Mouse (Mus musculus): ENCODE measurements around the gene Bmpr1a. TPM values are rescaled to one million over a fixed set of nuclear protein-coding genes. Genes with fewer than 3 reads are reported as not detected.
"Not testable (repeated sequence)": the region's sequence is repeated elsewhere in the genome, so short reads cannot be mapped to it uniquely, and the experiment has no call there.

Bmpr1a gene
- total RNA-seq, 2 experiments from 2014 or later = 41.9 to 46.1 TPM

DNA sequence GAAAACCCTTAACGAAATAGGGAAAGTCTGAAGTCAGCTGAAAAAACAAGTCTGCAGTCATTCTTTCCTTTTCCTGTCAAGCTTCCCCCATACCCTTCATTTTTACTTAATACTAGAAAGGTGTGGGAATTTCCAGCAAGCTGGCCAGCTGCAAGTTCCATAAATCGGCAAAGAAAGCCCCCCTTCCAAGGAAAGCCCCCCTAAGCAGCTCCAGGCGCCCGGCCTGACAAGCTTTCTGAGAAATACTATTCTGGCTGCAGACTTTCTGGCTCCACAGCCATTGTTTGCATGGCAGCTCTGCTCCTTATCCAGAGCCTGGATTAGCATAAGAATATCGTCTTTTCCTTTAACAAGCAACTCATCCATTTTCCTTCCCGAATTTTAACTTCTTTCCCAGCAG lies 49.5 kb downstream of the Bmpr1a start:
- no peak for DNase-seq (ENCODE audit: low spot score in 2 of 2)

DNA sequence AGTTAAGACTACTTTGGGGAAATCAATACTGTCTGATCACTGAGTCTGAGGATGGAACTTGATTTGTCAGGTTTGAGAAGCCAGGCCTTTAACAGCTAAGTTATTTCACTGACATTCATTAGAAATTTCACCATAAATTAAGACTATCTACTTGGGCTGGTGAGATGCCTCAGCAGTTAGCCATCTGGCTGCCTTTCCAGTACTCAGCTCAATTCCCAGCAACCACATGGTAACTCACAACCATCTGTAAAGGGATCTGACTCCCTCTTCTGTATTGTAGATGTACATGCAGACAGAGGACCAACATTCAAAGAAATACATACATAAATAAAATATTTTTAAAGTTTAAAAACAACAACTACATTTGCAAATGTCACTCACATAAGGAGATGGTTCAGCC lies 51.3 kb downstream of the Bmpr1a start:
- DNase-seq (ENCODE audit: low spot score in 2 of 2) = no peak

GRCm38 (mm10) chr14:34450451-34450850 lies 52.7 kb downstream of the Bmpr1a start:
- no peak for DNase-seq (ENCODE audit: low spot score in 2 of 2)

DNA sequence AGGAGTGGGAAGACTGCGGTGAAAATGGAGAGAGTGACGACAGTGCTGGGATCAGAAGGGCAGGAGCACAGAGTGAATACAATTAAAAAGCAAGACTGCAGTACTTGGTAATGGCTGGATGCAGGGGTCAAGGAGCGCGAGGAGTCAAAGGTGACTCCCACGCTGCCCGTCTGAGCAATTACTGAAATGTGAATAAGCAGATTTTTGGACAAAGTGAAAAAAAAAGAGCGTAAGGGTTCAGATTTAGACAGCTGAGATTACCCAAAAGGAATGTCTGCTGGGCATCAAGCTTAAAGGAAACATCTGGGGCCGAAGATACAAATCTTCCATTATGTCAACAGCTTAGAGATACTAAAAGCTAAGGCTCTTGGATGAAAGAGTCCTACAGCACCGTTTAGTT lies 53.3 kb downstream of the Bmpr1a start:
- no peak for DNase-seq (ENCODE audit: low spot score in 2 of 2)

GRCm38 (mm10) chr14:34448398-34448797 lies 54.7 kb downstream of the Bmpr1a start:
- DNase-seq (ENCODE audit: low spot score in 2 of 2) = no peak

- no peak for DNase-seq (ENCODE audit: low spot score in 2 of 2)
Observed at GRCm38 (mm10) chr14:34447659-34448058, 55.5 kb downstream of the Bmpr1a start.

DNA sequence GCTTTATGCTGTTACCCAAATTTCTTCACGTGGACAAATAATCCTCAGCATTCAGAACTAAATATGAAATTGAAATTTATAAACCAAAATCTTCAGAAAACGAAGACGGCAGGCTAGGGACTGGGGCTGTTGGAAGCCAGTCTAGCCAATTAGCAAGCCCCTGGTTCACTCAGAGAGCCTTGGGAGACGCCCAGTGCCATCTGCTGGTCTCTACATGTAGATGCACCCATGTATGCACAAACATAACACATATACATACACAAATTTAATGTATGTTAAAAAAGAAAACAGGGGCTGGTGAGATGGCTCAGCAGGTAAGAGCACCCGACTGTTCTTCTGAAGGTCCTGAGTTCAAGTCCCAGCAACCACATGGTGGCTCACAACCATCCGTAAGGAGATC lies 56.5 kb downstream of the Bmpr1a start:
- DNase-seq (ENCODE audit: low spot score in 2 of 2) = no peak

GRCm38 (mm10) chr14:34445348-34445747 lies 57.8 kb downstream of the Bmpr1a start:
- DNase-seq (ENCODE audit: low spot score in 2 of 2) = no peak

DNA sequence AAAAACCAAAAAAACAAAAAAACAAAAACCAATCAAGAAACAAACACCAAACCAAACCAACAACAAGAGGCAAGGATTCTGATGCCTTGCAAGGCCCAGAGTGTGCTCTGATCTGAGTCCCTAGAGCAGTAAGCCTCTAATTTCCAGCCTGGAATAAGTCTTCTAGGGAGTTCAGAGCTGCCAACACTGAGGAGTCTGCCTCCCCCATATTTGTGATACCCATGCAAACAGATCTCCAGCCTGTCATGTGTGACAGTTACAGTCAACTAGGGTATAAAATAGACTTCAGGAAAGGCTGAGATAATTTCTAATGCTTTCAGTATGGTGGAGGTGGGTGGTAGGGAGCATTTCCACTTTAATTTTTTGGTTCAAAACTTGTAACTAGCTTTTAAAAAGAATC lies 58.2 kb downstream of the Bmpr1a start:
- DNase-seq (ENCODE audit: low spot score in 2 of 2) = no peak

DNA sequence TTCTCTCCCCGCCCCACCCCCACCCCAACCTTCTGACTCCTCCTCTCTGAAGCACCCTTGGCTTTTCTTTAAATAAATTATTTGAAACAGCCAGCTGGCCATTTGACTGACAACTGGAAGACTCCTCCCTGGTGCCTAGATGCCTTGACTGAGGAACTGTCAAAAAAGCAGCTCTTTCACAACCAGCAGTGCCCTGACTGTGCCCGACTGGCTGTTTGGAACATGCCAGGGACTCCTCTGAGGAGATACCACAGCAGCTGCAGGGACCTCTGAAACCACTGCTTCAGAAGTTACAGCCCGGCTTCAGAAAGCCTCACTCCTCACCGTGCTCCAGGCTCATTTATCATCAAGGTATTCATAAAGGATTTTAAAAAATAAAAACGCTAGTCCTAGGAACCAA lies 58.8 kb downstream of the Bmpr1a start:
- DNase-seq (ENCODE audit: low spot score in 2 of 2) = no peak

GRCm38 (mm10) chr14:34442531-34442930 lies 60.6 kb downstream of the Bmpr1a start:
- peak in 1 of 2 experiments; percentile 12 for DNase-seq (ENCODE audit: low spot score in 2 of 2)

DNA sequence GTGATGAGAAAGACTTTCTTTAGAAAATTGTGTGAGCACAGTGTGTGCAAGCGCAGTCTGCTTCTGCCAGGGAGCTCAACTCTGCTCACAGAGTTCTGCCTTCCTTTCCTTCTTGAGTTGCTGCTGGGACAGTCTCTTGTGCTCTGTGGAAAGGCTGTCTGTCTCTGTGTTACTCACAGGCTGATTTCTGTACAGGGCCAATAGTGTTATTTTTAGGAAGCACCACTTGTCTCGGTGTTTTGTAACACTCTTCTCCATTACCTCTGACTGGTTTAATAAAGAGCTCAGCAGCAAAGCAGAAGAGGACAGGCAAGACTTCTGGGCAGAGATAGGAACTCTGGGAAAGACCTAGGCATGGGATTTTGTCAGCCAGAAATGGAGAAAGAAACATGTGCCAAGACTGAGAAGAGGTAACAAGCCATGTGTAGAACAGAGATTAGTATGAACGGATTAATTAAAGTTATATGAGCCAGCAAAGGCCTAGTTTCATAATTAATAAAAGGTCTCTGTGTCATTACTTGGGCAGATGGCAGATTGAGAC lies 62.5 kb downstream of the Bmpr1a start:
- no peak for DNase-seq (ENCODE audit: low spot score in 2 of 2)

DNA sequence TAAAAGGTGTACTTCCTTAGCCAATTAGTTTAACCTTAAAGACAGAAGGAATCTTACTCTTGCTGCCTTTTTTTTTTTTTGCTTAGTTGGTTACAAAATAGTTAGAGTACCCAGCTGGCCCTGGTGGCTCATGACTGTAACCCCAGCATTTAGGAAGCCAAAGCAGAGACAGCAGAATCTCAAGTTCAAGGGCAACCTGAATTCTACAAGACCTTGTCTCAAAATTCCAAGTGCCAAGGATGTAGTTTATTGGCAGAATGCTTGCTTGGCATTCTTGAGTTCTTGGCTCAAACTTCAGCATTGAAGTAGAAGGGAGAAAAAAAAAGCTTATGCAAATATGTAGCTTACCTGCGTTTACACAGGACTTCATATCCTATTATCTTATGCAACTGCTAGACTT lies 74.1 kb downstream of the Bmpr1a start:
- DNase-seq (ENCODE audit: low spot score in 2 of 2) = no peak

GRCm38 (mm10) chr14:34428274-34428673 lies 74.9 kb downstream of the Bmpr1a start:
- no peak for DNase-seq (ENCODE audit: low spot score in 2 of 2)

- DNase-seq (ENCODE audit: low spot score in 2 of 2) = no peak
Observed at GRCm38 (mm10) chr14:34421078-34421477, 82.1 kb downstream of the Bmpr1a start.

DNA sequence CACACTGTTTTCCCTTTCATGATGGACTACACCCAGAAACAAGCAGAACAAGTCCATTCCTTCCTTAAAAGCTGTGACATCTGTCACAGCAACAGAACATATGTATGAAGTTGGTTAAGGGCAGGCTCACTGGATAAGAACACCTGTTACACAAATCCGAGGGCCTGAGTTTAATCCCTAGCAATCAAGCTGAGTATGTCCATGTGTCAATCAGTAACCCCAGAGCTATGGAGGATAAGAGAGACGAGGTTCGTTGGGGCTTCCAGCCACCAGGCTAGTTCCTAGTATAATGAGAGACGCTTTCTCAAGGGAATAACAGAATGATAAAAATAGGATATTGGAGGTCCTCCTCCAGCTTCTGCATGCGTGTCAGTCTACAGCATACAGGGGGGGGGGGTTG lies 85.6 kb downstream of the Bmpr1a start:
- DNase-seq (ENCODE audit: low spot score in 2 of 2) = no peak

GRCm38 (mm10) chr14:34416946-34417345 lies 86.2 kb downstream of the Bmpr1a start:
- not testable (repeated sequence) for DNase-seq (ENCODE audit: low spot score in 2 of 2)

GRCm38 (mm10) chr14:34412164-34412896 lies 90.8 kb downstream of the Bmpr1a start:
- DNase-seq (ENCODE audit: low spot score in 2 of 2) = no peak

DNA sequence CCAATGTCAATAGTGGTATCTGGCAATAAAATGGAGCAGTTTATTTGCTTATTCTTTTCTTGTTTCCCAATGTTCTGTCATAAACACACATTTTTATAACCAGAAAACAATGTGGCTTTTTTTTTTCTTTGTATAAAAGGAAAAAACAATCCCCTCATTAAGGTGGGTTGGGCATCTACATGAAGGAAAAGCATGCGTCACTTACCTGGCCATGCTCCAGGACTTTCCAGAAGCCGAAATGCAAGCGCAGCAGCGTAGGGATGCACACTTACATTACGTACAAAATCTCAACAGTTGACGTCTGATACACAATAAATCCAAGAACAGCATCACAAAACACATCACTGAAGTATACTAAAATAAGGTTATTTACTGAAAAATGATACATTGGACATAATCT lies 92.4 kb downstream of the Bmpr1a start:
- DNase-seq (ENCODE audit: low spot score in 2 of 2) = no peak

DNA sequence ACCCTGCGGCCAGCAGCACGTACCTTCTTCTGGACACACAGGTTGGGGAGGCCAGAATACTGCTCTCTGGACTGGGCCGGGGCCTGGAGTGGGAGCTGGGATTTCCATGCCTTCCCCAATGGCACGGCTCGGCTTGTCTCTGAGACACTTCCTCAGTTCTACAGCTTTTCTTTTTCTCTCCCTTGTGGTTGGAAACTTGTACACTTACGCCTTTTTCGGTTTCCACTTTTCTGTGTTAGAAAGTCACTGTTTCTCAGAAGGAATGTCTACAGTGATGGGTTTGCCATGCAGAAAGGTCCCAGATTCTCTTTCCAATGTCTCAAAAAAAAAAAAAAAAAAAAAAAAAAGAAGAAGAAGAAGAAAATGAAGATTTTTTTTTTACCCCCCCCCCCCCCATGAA lies 99.7 kb downstream of the Bmpr1a start:
- DNase-seq (ENCODE audit: low spot score in 2 of 2) = no peak

DNA sequence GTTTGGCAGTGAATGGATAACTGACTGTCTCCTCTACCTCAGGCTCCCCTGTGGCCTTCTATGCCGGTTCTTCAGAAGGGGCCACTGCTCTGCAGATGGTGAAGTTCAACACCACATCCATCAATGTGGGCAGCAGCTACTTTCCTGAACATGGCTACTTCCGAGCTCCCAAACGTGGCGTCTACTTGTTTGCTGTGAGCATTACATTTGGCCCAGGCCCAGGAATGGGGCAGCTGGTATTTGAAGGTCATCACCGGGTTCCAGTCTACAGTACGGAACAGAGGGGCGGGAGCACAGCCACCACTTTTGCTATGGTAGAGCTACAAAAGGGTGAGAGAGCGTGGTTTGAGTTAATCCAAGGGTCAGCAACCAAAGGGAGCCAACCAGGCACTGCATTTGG lies 100.3 kb downstream of the Bmpr1a start:
- DNase-seq (ENCODE audit: low spot score in 2 of 2) = no peak

- peak; percentile 80 to 81 for DNase-seq (ENCODE audit: low spot score in 2 of 2)
Observed at GRCm38 (mm10) chr14:34401135-34401534, 102.0 kb downstream of the Bmpr1a start.

DNA sequence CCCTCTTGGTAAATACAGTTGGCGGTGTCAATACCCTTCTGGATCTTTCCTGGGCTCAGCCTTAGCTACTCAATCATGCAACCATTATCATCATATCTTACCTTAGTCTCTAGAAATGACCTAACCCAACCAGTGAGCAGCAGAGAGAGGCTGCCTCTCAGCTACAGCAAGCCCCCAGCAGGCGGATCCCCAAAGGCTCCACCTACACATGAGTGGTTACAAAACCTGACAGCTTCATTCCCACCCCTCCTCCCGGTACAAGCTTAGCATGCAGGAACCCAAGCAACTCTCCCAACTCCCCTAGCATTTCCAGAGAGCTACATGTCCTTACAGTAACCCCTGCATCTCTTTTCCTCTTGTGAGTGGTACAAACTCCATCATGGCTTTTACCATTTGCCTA lies 103.1 kb downstream of the Bmpr1a start:
- no peak for DNase-seq (ENCODE audit: low spot score in 2 of 2)
